Mouse (Mus musculus) adrenal gland, postnatal 36 days (tissue): ENCODE data around the gene Kif13a. TPM values are rescaled to one million over a fixed set of nuclear protein-coding genes. Genes with fewer than 3 reads are reported as not detected.

ENCODE experiments used
- DNase-seq, 2 experiments: peaks; one replicate each; pipeline ENCODE4 v3.0.0; 2021; ENCODE audit warnings: mixed read lengths in 1 of 2
- total RNA-seq, 2 experiments: library from RNA; stranded (reverse); gene quantifications; 2 replicates each; pipeline ENCODE4 v1.2.3; 2021

Kif13a gene
- total RNA-seq, 2 experiments from 2014 or later, result 31.0 to 39.0 TPM

- DNase-seq, result no peak
Observed at GRCm38 (mm10) chr13:46777461-46777860, 152.2 kb downstream of the Kif13a start.

- no peak for DNase-seq
Observed at GRCm38 (mm10) chr13:46776636-46777305, 152.9 kb downstream of the Kif13a start.

GRCm38 (mm10) chr13:46774998-46775397, 154.7 kb downstream of the Kif13a start:
- DNase-seq, result no peak

GRCm38 (mm10) chr13:46772581-46772980, 157.1 kb downstream of the Kif13a start:
- DNase-seq, result no peak

GRCm38 (mm10) chr13:46765361-46765760, 164.3 kb downstream of the Kif13a start:
- no peak for DNase-seq

- DNase-seq, result no peak
Observed at GRCm38 (mm10) chr13:46763210-46763609, 166.5 kb downstream of the Kif13a start.

DNA sequence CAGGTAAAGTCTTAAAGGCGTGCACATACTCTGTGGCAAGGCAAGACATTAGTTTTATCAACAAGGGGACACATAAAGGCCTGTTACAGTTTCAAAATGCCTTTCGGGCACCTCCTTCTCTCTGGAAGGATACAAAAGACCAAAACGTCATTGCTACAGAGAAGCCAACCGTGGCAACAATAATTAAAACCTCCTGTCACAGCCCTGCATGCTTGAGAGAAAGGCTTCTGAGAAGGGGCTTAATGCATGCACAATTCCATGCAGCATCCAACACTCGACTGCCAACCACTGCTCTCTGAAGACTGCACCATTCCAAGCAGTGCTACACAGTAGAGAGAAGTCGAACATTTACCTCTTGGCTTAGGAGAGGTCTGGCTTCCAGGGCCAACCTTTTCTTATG, 168.7 kb downstream of the Kif13a start:
- no peak for DNase-seq

GRCm38 (mm10) chr13:46759281-46759809, 170.3 kb downstream of the Kif13a start:
- no peak for DNase-seq

DNA sequence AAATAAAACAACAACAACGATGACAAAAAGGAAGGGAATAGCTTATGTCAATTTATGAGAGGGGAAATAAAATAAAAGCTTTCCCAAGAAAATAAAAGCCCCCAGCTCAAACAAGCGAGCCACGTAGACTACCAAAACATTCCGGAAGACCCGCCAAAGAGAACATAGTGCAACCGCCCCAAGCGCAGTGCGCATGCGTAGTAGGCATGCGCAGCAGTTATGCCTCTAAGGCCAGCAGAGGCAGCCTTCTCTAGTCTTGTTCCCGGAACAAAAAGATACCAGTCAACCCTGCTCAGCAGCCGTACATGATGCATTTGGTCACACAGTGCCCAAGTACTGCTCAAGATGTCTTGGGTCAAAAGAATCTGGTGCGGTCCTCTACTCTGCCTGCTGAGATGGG, 171.0 kb downstream of the Kif13a start:
- no peak for DNase-seq

GRCm38 (mm10) chr13:46757946-46758345, 171.7 kb downstream of the Kif13a start:
- DNase-seq, result no peak

DNA sequence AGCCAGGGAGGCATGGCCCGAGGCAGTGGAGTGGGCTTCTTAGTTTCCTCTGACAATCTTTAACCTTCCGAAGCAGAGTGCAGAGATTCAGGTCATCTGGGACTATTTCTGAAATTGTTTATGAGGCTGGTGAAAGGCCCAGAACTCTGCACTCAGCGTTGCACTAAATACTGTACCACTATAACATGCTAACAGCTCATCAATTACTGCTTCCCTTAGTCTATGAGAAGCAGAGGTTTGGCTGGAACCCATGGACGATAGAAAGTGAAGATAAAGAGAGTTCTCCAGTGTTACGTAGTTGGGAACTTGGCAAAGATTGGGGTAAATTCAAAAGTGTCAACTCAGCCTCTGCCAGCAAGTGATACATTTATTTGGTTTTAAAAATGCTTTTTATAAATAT, 176.4 kb downstream of the Kif13a start:
- no peak for DNase-seq

DNA sequence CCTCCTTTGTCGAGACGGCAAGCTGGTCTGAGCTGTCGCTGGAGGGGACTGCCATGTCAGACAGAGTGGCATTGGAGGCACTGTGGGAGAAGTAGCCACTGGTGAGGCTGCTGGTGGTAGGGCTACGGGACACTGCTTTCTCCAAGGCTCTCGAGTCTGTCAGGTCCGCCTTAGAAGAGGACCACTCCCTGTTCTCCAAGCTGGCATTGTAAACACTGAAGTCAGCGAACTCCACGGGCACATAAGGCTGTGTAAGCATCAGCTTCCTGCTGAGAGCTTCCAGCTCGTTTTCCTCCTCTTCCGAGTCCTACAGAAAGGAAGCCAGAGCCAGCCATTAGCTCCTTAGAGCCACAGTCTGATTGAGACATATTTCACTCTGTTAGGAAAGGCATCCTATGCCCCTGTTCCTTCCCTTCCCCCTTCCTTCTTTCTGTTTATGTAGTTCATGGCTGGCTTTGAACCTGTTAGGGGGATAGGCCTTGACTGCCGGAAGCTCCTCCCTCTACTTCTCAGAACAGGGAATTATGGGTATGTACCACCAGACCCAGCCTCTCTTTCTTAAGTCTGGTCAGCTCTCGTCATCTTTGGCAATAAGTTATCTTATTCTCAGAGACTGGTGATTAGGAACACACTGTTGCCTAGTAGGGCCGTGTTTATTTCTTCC, 177.0 kb downstream of the Kif13a start:
- DNase-seq, result no peak

DNA sequence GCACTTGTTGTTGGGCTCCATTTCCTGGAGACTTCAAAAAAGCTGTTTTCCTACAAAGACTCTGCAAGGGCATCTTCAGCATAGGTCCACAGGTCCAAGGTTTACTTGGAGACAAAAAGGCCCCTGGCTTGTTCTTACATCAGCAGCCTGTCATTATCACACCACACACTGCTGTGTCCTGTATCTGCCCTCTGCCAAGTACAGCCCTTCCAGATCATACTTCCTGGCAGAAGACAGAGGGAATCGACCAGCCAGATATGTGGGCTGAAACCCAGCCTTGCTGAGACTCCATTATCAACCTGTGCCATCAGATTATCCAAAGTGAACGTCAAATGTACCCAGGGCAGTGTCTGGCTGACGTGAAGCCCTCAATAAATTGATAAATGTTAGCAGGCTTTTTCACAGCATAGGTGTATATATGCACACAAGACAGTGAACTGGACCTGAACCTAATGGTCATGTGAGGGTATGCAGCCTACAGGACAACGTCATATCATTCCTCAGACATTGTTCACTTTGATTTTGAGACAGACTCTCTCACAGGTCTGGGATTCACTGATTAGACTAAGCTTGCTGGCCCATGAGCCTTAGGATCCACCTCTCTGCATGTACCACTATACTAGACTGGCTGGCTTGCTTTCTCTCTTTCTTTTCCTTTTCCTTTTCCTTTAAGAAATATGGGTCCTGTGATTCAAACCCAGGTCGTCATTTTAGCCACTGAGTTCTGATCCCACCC, 181.4 kb downstream of the Kif13a start:
- no peak for DNase-seq

- DNase-seq, result no peak
Observed at GRCm38 (mm10) chr13:46743821-46744220, 185.8 kb downstream of the Kif13a start.

DNA sequence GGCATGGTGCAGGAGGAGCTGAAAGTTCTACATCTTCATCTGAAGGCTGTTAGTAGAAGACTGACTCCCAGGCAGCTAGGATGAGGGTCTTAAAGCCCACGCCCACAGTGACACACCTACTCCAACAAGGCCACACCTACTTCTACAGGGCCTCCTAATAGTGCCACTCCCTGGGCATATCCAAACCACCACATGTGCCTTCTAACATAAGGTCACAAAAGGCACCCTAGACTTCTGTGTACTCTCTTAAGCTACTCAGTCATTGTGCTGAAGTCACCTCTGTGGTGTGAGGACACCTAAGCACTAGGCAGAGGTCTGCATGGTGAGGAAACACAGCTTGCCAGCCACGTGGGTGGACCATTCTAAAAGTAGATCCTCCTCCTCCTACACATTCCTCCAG, 187.3 kb downstream of the Kif13a start:
- no peak for DNase-seq

DNA sequence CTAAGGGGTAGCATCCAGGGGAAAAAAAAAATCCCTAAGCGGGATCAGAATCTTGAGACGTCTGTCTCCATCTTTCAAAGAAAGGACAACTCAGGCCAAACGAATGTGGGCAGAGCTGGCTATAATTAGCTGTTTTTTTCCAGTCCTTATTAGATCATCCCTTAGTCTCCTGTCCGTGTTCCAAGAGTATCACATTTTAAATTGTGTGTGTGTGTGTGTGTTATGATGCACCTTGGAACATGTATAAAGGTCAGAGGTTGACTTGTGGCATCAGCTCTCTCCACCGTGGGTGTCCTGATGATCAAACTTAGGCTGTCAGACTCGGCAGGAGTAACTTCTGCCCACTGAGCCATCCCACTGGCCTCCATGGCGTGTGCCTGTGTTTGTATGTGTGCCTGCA, 190.2 kb downstream of the Kif13a start:
- no peak for DNase-seq

DNA sequence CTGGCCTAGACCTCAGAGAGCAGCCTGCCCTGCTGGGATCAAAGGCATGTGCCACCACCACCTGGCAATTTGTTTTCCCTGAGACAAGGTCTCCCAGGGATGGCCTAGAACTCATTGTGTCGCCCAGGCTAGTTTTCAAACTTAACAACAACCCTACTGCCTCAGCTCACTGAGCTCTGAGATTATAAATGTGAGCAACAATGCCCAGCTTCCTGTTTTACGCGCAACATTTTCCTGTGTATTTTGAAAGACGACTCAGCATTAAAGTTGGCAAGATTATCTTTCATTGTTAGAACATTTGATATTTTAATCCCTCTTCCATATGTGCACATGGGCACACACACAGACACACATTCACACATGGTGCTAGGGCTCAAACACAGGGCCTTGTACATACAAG, 192.2 kb downstream of the Kif13a start:
- no peak for DNase-seq

DNA sequence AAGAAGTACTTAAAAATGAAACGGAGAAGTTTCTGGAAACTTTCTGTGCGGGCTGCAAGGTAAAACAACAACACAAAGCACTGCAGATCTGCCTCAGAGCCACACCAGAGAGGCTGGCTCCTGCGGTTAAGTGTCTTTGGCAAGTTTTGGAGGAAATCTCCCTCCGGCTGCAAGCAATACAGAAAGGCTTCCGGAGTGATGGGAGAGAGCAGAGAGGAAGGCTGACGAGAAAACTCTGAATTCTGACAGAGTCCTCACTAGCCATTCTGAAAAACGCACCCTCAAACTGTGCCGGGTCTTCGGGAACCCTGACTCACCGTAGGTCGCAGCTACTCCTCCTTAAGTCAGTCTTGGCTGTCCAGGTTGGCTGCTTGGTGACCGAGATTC, 193.2 kb downstream of the Kif13a start:
- DNase-seq, result peak; percentile 17 to 31

- DNase-seq, result peak; percentile 44 to 65
Observed at GRCm38 (mm10) chr13:46735808-46736478, 193.7 kb downstream of the Kif13a start.

DNA sequence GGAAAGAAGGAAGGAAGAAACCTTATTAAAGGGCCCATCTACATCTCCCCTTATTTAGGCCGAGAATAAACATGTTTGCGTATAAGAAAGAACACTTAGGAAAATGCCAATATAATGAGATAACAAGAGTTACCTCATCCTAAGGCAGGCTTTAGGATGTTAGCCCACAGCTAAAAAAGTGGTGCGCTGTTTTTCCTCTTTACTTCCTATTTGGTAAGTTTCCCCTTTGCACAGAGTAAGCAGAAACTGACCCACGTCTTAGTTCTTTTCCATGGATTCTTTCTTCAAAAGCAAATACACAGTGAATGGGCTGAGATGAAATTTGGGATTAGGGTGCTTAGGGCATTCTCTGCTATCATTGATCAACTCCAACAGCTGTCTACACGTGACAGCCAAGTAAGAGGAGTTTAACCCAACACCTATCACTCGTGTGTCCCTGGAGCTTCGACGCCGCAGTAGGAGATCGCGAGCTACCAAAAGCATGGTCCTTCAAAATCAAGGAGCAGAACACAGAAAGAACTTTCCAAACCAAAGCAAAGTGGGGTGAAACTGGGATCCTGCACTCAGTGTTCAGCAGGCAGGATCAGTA, 194.4 kb downstream of the Kif13a start:
- no peak for DNase-seq

- no peak for DNase-seq
Observed at GRCm38 (mm10) chr13:46729998-46730397, 199.7 kb downstream of the Kif13a start.

- no peak for DNase-seq
Observed at GRCm38 (mm10) chr13:46728411-46728810, 201.3 kb downstream of the Kif13a start.
